11 mouse cellular contexts compared by ENCODE assay signal in the genomic region with DNA sequence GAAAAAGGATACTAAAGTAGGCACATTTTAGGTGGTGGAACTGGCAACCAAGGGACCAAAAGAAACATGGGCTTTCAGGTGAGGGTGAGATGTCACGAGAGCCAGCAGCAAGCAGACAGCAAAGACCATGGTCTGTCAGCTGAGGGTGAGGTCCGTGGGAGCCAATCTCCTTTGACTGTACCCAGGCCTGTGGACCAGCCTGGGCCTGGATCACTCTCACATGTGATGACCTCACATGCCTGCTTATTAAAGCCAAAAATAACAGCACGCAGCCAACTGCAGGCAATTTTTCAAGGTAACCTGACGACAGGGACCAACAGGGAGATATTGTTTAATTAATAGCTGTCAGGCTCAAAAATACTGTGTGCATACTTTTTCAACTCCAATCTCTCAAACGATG. TPM values are rescaled to one million over a fixed set of nuclear protein-coding genes. Genes with fewer than 3 reads are reported as not detected.
DNase-seq lines count a peak whose midpoint lies in the region; ATAC-seq and TF ChIP-seq lines count a peak whose summit lies in the region.
"Had no signal": no experiment of that assay in that cellular context is flagged by ENCODE, and none has a peak within 500 bp of the region (broad histone marks: within the 10 kb centered on the region; RNA-seq: fewer than 3 reads in every experiment).

No protein-coding gene starts in this region.

- TF ChIP-seq CTCF in kidney, adult 2 months (conservative IDR thresholded peaks at IDR 0.05; ENCODE audit: insufficient read depth, insufficient read length, low read depth, low read length) = no peak

- no peak overlapping the region for H3K27ac ChIP-seq in kidney, adult 2 months (ENCODE audit: insufficient read depth, low read depth, low read length)
- H3K27ac ChIP-seq in forebrain, embryonic 16.5 days (ENCODE audit: low read length) = no peak overlapping the region
- H3K27ac ChIP-seq: embryonic facial prominence, embryonic 12.5 days; forebrain, embryonic 15.5 days; liver, embryonic 13.5 days had no signal

- DNase-seq in kidney, adult 2 months = peak; percentile 28
- no peak for DNase-seq in kidney, postnatal 4 days
- DNase-seq in adipocyte (ENCODE audit: low spot score) = peak; percentile 31
- DNase-seq in adrenal gland, postnatal 36 days = peak; percentile 49 to 66
- peak; percentile 28 to 46 for DNase-seq in heart, postnatal 14 days
- DNase-seq in left cerebral cortex, adult 9 months (ENCODE audit: low spot score in 2 of 2) = no peak
- DNase-seq: cerebellum, adult 11 months; liver, embryonic 13.5 days had no signal

- intact Hi-C loops in heart, postnatal 14 days (cut with DNase I) = no loop called here

- H3K9ac ChIP-seq in forebrain, embryonic 16.5 days (replicated peaks; ENCODE audit: low read depth, low read length) = no peak overlapping the region
- H3K9ac ChIP-seq: embryonic facial prominence, embryonic 12.5 days; forebrain, embryonic 15.5 days; liver, embryonic 13.5 days had no signal

- no peaks in the 10 kb centered on the region for H3K36me3 ChIP-seq in kidney, adult 2 months (ENCODE audit: control insufficient read depth, insufficient read depth, low read length)
- no peaks in the 10 kb centered on the region for H3K36me3 ChIP-seq in forebrain, embryonic 16.5 days (ENCODE audit: control insufficient read depth, insufficient read depth)
- H3K36me3 ChIP-seq: embryonic facial prominence, embryonic 12.5 days; forebrain, embryonic 15.5 days; liver, embryonic 13.5 days had no signal

- peaks cover 3% of the 10 kb centered on the region; the same call in 1 of the 2 replicates for H3K4me1 ChIP-seq in kidney, adult 2 months (ENCODE audit: control insufficient read depth, insufficient read depth, low read length)
- peaks cover 11% of the 10 kb centered on the region for H3K4me1 ChIP-seq in forebrain, embryonic 16.5 days (replicated peaks; ENCODE audit: control insufficient read depth, insufficient read depth, low read length)

- H3K9me3 ChIP-seq in forebrain, embryonic 16.5 days (ENCODE audit: control insufficient read depth, low read length) = no peaks in the 10 kb centered on the region
- H3K9me3 ChIP-seq: embryonic facial prominence, embryonic 12.5 days; forebrain, embryonic 15.5 days; liver, embryonic 13.5 days had no signal

- WGBS in kidney, adult 2 months = 52% methylated on average over 5 of the region's 5 CpGs
- 58% methylated on average over 5 of the region's 5 CpGs for WGBS in forebrain, embryonic 16.5 days

- H3K4me2 ChIP-seq in forebrain, embryonic 16.5 days (ENCODE audit: low read length) = no peak overlapping the region
- H3K4me2 ChIP-seq: embryonic facial prominence, embryonic 12.5 days; forebrain, embryonic 15.5 days; liver, embryonic 13.5 days had no signal

- no peak overlapping the region for H3K4me3 ChIP-seq in kidney, adult 2 months (ENCODE audit: insufficient read depth, low read depth, low read length)
- H3K4me3 ChIP-seq in forebrain, embryonic 16.5 days (replicated peaks; ENCODE audit: low read length) = no peak overlapping the region
- H3K4me3 ChIP-seq: embryonic facial prominence, embryonic 12.5 days; forebrain, embryonic 15.5 days; liver, embryonic 13.5 days had no signal

- no peak for ATAC-seq in forebrain, embryonic 16.5 days
- ATAC-seq: forebrain, embryonic 15.5 days had no signal

- no peaks in the 10 kb centered on the region for H3K27me3 ChIP-seq in kidney, adult 2 months (replicated peaks; ENCODE audit: control insufficient read depth, insufficient read depth, low read length)
- H3K27me3 ChIP-seq in forebrain, embryonic 16.5 days (replicated peaks; ENCODE audit: control insufficient read depth, insufficient read depth, low read length) = no peaks in the 10 kb centered on the region
- H3K27me3 ChIP-seq: embryonic facial prominence, embryonic 12.5 days; forebrain, embryonic 15.5 days; liver, embryonic 13.5 days had no signal

- TF ChIP-seq POLR2A in kidney, adult 2 months (IDR thresholded peaks at IDR 0.05; ENCODE audit: low read depth, low read length) = no peak

RNA-seq across cellular contexts. Expression of gene Rsu1, which starts 35.5 kb away (rescaled TPM):
- 61.1 and 63.5 TPM in 2 replicates for polyA plus RNA-seq in kidney, adult 2 months (2012; rRNA removed)
- total RNA-seq in adrenal gland, postnatal 36 days (2021) = 10 to 100 TPM; 72.3 to 73.5 TPM
- total RNA-seq in heart, postnatal 14 days (2021) = 10 to 100 TPM; 73.7 to 75.5 TPM
- polyA plus RNA-seq in forebrain, embryonic 16.5 days (2015; fragmentation: Nextera tagmentation; extraction: Ambion mirVana) = 54.4 and 61.2 TPM in 2 replicates

Comparison
In these comparisons a context has a peak if more than half of its experiments do, and no peak if none do; other contexts are left out.
1. DNase-seq: peak in kidney, adult 2 months (single experiment), adipocyte (single experiment), adrenal gland, postnatal 36 days (2 of 2) and heart, postnatal 14 days (2 of 2); none in kidney, postnatal 4 days (0 of 2) and left cerebral cortex, adult 9 months (0 of 2).